Mouse (Mus musculus) limb, embryonic 14.5 days (tissue): ENCODE data around the gene Dnajc2. TPM values are rescaled to one million over a fixed set of nuclear protein-coding genes. Genes with fewer than 3 reads are reported as not detected.

Experiments
- ATAC-seq: fragments of 200-750 bp; cut with Nextera tagmentation; 2 replicates; pipeline ENCODE4 v1.8.0; 2017; ENCODE audit warnings: low read depth, moderate number of reproducible peaks, moderate TSS enrichment; ENCODE audit not compliant: low FRiP score
- DNase-seq: peaks from one replicate; pipeline ENCODE4 v3.0.0-alpha.2; 2015; ENCODE audit warnings: low spot score
- H3K27ac ChIP-seq: fragments of 300-500 bp; sonication (generic); replicated peaks from 2 replicates; pipeline ENCODE4 v1.5.1; 2014; ENCODE audit warnings: low read depth, mild to moderate bottlenecking, low read length, moderate library complexity, mixed read lengths
- H3K27me3 ChIP-seq: fragments of 300-500 bp; sonication (generic); 2 replicates; pipeline ENCODE4 v1.6.1; 2014; ENCODE audit warnings: low read length, mixed read lengths; ENCODE audit not compliant: control insufficient read depth, insufficient read depth
- H3K36me3 ChIP-seq: fragments of 300-500 bp; sonication (generic); 2 replicates; pipeline ENCODE4 v1.6.1; 2014; ENCODE audit warnings: mild to moderate bottlenecking, low read length, moderate library complexity, mixed read lengths; ENCODE audit not compliant: control insufficient read depth, insufficient read depth
- H3K4me1 ChIP-seq: fragments of 300-500 bp; sonication (generic); 2 replicates; pipeline ENCODE4 v1.6.1; 2014; ENCODE audit warnings: antibody characterized with exemption, low read length, mixed read lengths; ENCODE audit not compliant: control insufficient read depth, insufficient read depth
- H3K4me2 ChIP-seq: fragments of 300-500 bp; sonication (generic); replicated peaks from 2 replicates; pipeline ENCODE4 v1.6.1; 2014; ENCODE audit warnings: low read depth, mild to moderate bottlenecking, low read length, moderate library complexity; ENCODE audit not compliant: severe bottlenecking
- H3K4me3 ChIP-seq: fragments of 300-500 bp; sonication (generic); replicated peaks from 2 replicates; pipeline ENCODE4 v1.5.1; 2014; ENCODE audit warnings: low read length
- H3K9ac ChIP-seq: fragments of 300-500 bp; sonication (generic); 2 replicates; pipeline ENCODE4 v1.6.1; 2014; ENCODE audit warnings: mild to moderate bottlenecking, low read depth, low read length, moderate library complexity; ENCODE audit not compliant: severe bottlenecking
- H3K9me3 ChIP-seq: fragments of 300-500 bp; sonication (generic); 2 replicates; pipeline ENCODE4 v1.6.1; 2016; ENCODE audit warnings: low read length; ENCODE audit not compliant: control insufficient read depth
- POLR2A ChIP-seq: fragments of 200-500 bp; IDR thresholded peaks from 2 replicates; pipeline ENCODE4 v1.8.0; 2012; ENCODE audit warnings: inconsistent platforms, mild to moderate bottlenecking, moderate library complexity, borderline replicate concordance; ENCODE audit not compliant: insufficient read depth, insufficient read length; ENCODE audit errors: extremely low read depth
- WGBS: fragments of 180-500 bp; shearing (Covaris S2); extraction: QIAGEN DNeasy Blood & Tissue Kit; methylation state at CpG from one replicate; pipeline ENCODE4 v1.1.7; 2014; 5-methylcytosine and 5-hydroxymethylcytosine counted together
- polyA plus RNA-seq, 2 experiments: library from polyadenylated mRNA; depleted of rRNA in 1 of 2; stranded (reverse) in 1 of 2; unstranded in 1 of 2; fragments of >200 nt; fragmentation: Nextera tagmentation in 1 of 2; extraction: Ambion mirVana in 1 of 2; gene quantifications; 2 replicates each; pipeline versions ENCODE4 v1.2.1 to v1.2.3; 2012 to 2014

The Dnajc2 gene
- polyA plus RNA-seq, 2 experiments, result 25.4 to 60.2 TPM

DNA sequence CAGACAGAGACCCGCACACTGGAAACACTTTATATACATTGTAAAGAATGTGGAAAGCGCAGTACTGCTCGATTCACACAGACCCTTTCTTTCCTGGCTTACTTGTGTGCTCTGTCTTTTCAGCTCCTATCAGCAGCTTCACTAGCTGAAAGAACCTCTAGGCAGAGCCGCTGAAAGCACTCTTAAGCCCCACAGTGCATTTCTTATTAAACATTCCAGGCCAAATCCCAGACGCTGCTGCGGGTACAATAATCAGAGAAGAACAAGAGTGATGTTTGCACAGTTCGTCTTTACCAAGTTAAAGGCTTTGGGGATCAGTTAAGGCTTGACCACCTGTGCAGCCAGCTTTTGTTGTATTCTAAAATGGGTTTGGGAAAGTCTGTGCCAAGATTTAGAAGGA is 60.2 kb downstream of the Dnajc2 start:
- peak overlapping the region; percentile 77 for H3K27ac ChIP-seq
- no peaks in the 10 kb centered on the region for H3K36me3 ChIP-seq
- no peaks in the 10 kb centered on the region for H3K27me3 ChIP-seq
- no peak overlapping the region for H3K9ac ChIP-seq
- 30% methylated on average over 7 of the region's 7 CpGs for WGBS
- no peak overlapping the region for H3K4me3 ChIP-seq
- ATAC-seq (0 out of 2 replicates have a peak, but pooled peaks have one; percentile 55), DNase-seq (peak; percentile 30)
- peaks cover 8% of the 10 kb centered on the region; the same call in 1 of the 2 replicates for H3K4me1 ChIP-seq
- H3K4me2 ChIP-seq, result no peak overlapping the region
- H3K9me3 ChIP-seq, result no peaks in the 10 kb centered on the region
- TF ChIP-seq POLR2A, result no peak

DNA sequence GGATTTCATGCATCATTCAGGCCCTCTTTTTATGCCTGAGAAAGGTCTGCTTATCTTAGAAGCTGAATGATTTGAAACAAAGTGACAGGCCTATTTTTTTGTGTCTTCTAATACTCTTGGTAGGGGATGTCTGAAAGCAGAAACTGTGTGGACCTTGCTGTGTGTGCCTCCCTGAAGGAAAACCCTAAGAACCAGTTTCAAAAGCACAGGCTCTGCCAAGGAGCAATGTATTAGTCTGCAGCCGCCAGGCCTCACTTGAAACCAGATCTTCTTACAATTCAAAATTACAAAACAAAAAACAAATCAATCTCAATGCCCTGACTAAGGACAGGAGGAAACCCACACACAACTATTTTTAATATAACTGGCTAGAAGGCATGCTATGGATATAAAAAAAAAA is 60.6 kb downstream of the Dnajc2 start:
- Histone ChIP-seq H3K9ac (no peak overlapping the region), H3K27ac (peak overlapping the region; percentile 77), H3K27me3 (no peaks in the 10 kb centered on the region), H3K9me3 (no peaks in the 10 kb centered on the region), H3K4me2 (no peak overlapping the region), H3K4me1 (peaks cover 8% of the 10 kb centered on the region; the same call in 1 of the 2 replicates), H3K4me3 (no peak overlapping the region), H3K36me3 (no peaks in the 10 kb centered on the region)
- WGBS, result 32% methylated on average over 1 of the region's 1 CpGs
- no peak for TF ChIP-seq POLR2A
- DNase-seq, result no peak
- no peak for ATAC-seq

DNA sequence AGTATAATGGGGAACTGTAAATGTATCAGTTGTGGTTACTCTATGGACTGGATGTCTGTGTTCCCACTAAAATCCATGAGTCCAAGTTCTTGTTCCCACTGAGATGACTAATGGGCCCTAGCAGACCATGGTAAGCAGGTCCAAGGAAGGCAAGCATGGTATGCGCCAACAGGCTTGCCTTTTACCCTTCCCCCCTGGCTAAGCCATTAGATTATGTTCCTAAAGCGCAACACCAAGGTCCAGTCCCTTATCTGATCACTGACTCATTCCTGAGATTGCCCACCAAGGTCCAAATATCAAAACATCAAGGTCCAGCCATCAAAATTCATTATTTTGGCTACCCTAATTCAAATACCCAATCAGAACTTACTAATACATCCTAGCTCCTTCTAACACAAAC is 65.8 kb downstream of the Dnajc2 start:
- ATAC-seq, result no peak
- H3K9ac ChIP-seq, result no peak overlapping the region
- WGBS, result 97% methylated on average over 2 of the region's 2 CpGs
- H3K4me2 ChIP-seq, result no peak overlapping the region
- H3K9me3 ChIP-seq, result no peaks in the 10 kb centered on the region
- no peak for TF ChIP-seq POLR2A
- no peaks in the 10 kb centered on the region for H3K27me3 ChIP-seq
- H3K27ac ChIP-seq, result no peak overlapping the region
- H3K36me3 ChIP-seq, result no peaks in the 10 kb centered on the region
- DNase-seq, result no peak
- no peak overlapping the region for H3K4me3 ChIP-seq
- H3K4me1 ChIP-seq, result 0 out of 2 replicates have a peak, but pooled peaks cover under 1% of the 10 kb centered on the region

DNA sequence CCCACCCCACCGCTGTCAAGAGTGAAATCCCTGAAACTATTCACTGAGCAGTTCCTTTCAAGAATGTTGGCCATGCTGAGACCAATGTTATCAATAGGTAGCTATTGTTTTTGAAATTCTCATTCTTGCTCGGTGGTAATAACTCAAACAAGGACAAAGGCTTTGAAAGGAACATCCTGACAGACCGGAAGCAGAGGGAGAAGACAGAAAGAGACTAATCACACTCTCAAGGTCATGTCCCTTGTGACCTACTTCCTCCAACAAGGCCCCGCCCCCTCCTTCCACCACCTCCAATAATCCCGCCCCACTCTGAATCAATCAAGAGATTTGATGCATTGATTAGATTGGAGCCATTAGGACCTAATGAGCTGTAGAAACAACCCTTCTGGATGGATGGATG is 66.5 kb downstream of the Dnajc2 start:
- no peak for TF ChIP-seq POLR2A
- no peak for DNase-seq
- no peak overlapping the region for H3K9ac ChIP-seq
- no peaks in the 10 kb centered on the region for H3K36me3 ChIP-seq
- WGBS, result 87% methylated on average over 5 of the region's 5 CpGs
- no peak overlapping the region for H3K4me3 ChIP-seq
- H3K27ac ChIP-seq, result no peak overlapping the region
- no peak for ATAC-seq
- no peaks in the 10 kb centered on the region for H3K4me1 ChIP-seq
- no peaks in the 10 kb centered on the region for H3K9me3 ChIP-seq
- no peak overlapping the region for H3K4me2 ChIP-seq
- H3K27me3 ChIP-seq, result no peaks in the 10 kb centered on the region

DNA sequence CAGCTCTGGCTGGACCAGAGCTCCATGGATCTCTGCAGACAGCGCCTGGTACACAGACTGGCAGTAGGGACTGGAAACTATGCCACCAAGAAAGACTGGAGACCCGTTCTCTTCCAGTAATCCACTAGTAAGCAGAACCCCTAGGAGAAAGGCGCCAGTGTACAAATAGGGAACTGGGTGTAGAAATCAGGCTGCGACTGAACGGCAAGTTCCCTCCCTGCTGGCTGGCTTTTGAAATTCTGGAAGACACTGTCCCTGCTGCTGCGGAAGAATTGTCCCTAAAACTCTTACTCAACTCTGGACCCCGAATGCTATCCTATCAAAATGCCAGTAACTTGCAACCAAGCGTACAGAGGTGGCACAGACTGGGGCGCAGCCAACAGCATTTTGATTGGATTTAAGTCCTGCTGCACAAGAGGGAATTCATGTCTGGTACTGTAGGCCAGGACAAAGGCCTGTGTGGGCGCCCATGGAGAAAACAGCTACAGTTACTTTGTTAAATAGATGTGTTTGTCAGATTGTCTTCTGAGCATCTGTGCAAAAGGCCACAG is 67.8 kb downstream of the Dnajc2 start:
- no peaks in the 10 kb centered on the region for H3K27me3 ChIP-seq
- H3K9ac ChIP-seq, result no peak overlapping the region
- no peak overlapping the region for H3K27ac ChIP-seq
- H3K4me1 ChIP-seq, result no peaks in the 10 kb centered on the region
- ATAC-seq (no peak), DNase-seq (no peak)
- H3K9me3 ChIP-seq, result no peaks in the 10 kb centered on the region
- TF ChIP-seq POLR2A, result no peak
- H3K4me3 ChIP-seq, result no peak overlapping the region
- 88% methylated on average over 10 of the region's 10 CpGs for WGBS
- H3K36me3 ChIP-seq, result no peaks in the 10 kb centered on the region
- H3K4me2 ChIP-seq, result no peak overlapping the region
